Mouse (Mus musculus): ENCODE results near the gene Gm21818. TPM values are rescaled to one million over a fixed set of nuclear protein-coding genes. Genes with fewer than 3 reads are reported as not detected.
"Not testable (repeated sequence)": the region's sequence is repeated elsewhere in the genome, so short reads cannot be mapped to it uniquely, and the experiment has no call there.

Gm21818 gene
- polyA plus RNA-seq (2015; fragmentation: Nextera tagmentation; extraction: Ambion mirVana) = not detected in 2 replicates

GRCm38 (mm10) chr13:120172133-120172532 lies at the start of gene Gm21818:
Gm21818 (plus strand) TSS chr13:120172433.
- not testable (repeated sequence) for H3K27ac ChIP-seq (replicated peaks); H3K4me2 ChIP-seq; H3K9ac ChIP-seq; H3K4me3 ChIP-seq; H3K4me1 ChIP-seq (replicated peaks); ATAC-seq (ENCODE audit: low read depth); H3K36me3 ChIP-seq; H3K27me3 ChIP-seq; H3K9me3 ChIP-seq
- 85% methylated on average over 4 of the region's 4 CpGs for WGBS

GRCm38 (mm10) chr13:120139946-120140345 lies 32.3 kb upstream of the Gm21818 start, which contains the start of gene Gm20767:
Gm20767 (plus strand) TSS chr13:120140246.
- not testable (repeated sequence) for H3K4me3 ChIP-seq; H3K27ac ChIP-seq (replicated peaks); H3K4me1 ChIP-seq (replicated peaks); H3K36me3 ChIP-seq; H3K9ac ChIP-seq; H3K27me3 ChIP-seq; H3K4me2 ChIP-seq; ATAC-seq (ENCODE audit: low read depth); H3K9me3 ChIP-seq
- 89% methylated on average over 1 of the region's 5 CpGs for WGBS

DNA sequence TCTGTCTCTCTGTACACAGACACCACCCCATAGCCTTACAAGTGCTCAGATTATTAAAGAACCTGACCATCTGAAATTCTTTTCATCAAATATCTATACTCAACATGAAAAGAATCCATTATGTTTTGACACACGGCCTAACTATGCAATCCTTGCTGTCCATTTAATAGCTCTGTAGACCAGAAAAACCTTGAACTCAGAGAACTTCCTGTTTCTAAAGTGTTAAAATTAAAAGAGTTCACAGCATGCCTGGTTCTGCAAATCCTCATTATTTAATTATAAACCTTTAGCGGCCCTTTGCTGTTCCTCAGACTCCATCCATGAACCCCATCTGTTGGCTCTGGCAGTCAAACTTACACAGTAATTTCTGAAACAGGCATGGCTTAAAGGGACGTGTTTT lies 29.9 kb upstream of the Gm21818 start:
- H3K4me3 ChIP-seq; H3K36me3 ChIP-seq; H3K9me3 ChIP-seq; H3K27me3 ChIP-seq; ATAC-seq (ENCODE audit: low read depth); H3K9ac ChIP-seq; H3K4me2 ChIP-seq; H3K27ac ChIP-seq (replicated peaks); H3K4me1 ChIP-seq (replicated peaks): not testable (repeated sequence)
- 90% methylated on average over 2 of the region's 3 CpGs for WGBS

- not testable (repeated sequence) for ATAC-seq (ENCODE audit: low read depth)
- 70% methylated on average over 3 of the region's 4 CpGs for WGBS
These were observed 22.4 kb upstream of the Gm21818 start for GRCm38 (mm10) chr13:120149660-120150407.

DNA sequence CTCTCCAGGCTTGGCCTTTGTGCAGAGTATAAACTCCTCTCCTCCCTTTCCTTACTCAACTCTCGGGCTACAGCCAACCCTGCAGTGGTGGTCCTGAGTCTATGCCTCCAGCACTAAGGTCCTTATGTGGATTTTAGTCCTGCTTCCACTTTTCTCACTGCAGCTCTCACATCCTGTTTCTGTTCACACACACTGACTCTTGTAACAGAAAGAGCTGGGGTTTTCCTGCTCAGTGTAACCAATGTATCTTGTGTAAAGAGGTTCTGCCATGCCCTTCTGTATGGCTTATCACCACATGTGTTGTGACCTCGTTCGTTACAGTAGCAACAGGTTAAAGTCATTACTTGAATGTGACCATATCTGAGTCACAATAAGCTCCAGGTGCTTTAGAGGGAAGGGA lies 21.6 kb upstream of the Gm21818 start:
- not testable (repeated sequence) for H3K36me3 ChIP-seq; H3K4me3 ChIP-seq; H3K27ac ChIP-seq (replicated peaks); H3K9me3 ChIP-seq; H3K9ac ChIP-seq; H3K27me3 ChIP-seq; H3K4me1 ChIP-seq (replicated peaks); ATAC-seq (ENCODE audit: low read depth); H3K4me2 ChIP-seq
- WGBS = 64% methylated on average over 3 of the region's 3 CpGs

More at GRCm38 (mm10) chr13:120149660-120150407, 22.4 kb upstream of the Gm21818 start:
- H3K4me1 ChIP-seq (replicated peaks); H3K9me3 ChIP-seq; H3K27me3 ChIP-seq; H3K4me3 ChIP-seq; H3K9ac ChIP-seq; H3K4me2 ChIP-seq; H3K27ac ChIP-seq (replicated peaks); H3K36me3 ChIP-seq: not testable (repeated sequence)

DNA sequence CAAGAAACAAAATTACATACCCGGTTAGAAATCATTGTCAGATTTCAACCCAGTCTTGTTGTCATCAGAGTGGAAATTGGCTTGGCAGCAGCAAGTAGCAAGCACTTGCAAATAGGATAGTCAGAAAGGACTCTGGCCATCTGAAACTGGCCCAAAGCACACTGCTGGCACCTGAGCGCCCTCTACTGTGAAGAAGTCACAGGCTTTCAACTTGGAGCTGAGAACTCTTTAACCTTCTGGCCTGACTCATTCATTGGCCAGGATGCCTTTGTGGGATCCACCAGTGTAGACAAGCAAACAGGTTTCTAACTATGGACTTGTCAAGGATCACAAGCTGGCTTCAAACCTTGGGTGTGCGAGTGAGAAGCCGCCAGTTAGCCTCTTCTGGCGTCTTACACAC lies 3.9 kb upstream of the Gm21818 start:
- not testable (repeated sequence) for H3K9me3 ChIP-seq; ATAC-seq (ENCODE audit: low read depth); H3K27me3 ChIP-seq; H3K9ac ChIP-seq; H3K4me1 ChIP-seq (replicated peaks); H3K27ac ChIP-seq (replicated peaks); H3K4me3 ChIP-seq; H3K36me3 ChIP-seq; H3K4me2 ChIP-seq
- WGBS = 54% methylated on average over 5 of the region's 5 CpGs

DNA sequence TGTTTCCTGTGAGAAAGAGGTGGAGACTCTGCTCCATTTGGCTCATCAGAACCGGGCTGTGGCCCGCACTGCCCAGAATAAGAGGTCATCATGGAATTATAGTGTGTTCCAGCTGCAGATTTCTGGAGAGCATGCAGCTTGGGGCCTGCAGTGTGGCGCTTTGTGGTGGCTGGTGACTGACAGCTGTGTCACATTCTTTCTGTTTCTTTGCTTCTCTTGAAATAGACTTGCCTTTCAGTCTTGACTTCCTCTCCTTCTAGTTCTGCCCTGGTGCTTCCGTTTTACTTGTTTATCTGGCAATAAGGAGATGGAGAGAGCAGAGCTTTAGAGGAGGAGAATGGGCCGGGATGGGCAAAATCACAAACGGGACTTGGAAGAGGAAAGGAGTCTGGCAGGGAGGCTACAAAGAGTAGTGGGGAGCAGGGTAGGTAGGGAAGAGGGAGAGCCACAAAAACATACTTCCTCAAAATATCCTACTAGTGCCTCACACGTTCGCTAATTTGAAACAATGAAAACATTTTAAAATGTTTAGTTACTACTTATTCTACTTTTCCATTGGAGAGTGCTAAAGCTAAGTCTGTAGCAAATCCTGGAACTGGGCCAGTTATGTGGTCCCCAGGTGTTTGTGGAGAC lies 24.1 kb downstream of the Gm21818 start:
- WGBS = 89% methylated on average over 5 of the region's 8 CpGs
- not testable (repeated sequence) for H3K4me1 ChIP-seq (replicated peaks); H3K4me2 ChIP-seq; H3K4me3 ChIP-seq; H3K9me3 ChIP-seq; H3K27me3 ChIP-seq; ATAC-seq (ENCODE audit: low read depth); H3K36me3 ChIP-seq; H3K9ac ChIP-seq; H3K27ac ChIP-seq (replicated peaks)

DNA sequence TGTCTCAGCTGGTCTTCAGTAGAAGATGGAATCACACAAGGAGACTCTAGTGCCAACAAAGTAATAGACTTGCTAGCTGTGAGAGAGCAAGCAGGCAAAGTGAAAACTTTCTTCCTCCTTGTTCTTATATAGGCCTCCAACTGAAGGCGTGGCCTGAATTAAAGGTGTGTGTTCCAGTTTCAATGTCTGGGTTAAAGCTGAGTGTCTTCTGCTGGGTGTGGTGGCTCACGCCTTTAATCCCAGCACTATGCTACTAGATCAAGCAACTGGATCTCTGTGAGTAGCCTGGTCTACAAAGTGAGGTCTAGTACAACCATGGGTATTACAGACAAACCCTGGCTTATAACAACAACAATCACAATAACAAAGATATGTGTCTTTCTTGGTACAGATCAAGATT lies 43.6 kb downstream of the Gm21818 start, which contains the start of gene Gm21762:
Gm21762 (minus strand) TSS at position 101 of the 400 bp plus-strand sequence.
- H3K4me3 ChIP-seq; ATAC-seq (ENCODE audit: low read depth); H3K36me3 ChIP-seq; H3K9ac ChIP-seq; H3K27ac ChIP-seq (replicated peaks); H3K9me3 ChIP-seq; H3K4me2 ChIP-seq; H3K27me3 ChIP-seq; H3K4me1 ChIP-seq (replicated peaks): not testable (repeated sequence)
- no CpG with 5 or more reads among the region's 2 CpGs for WGBS

GRCm38 (mm10) chr13:120220922-120221321 lies 48.7 kb downstream of the Gm21818 start:
- 88% methylated on average over 5 of the region's 5 CpGs for WGBS
- not testable (repeated sequence) for H3K27me3 ChIP-seq; H3K9ac ChIP-seq; H3K9me3 ChIP-seq; H3K4me2 ChIP-seq; ATAC-seq (ENCODE audit: low read depth); H3K4me1 ChIP-seq (replicated peaks); H3K27ac ChIP-seq (replicated peaks); H3K36me3 ChIP-seq; H3K4me3 ChIP-seq

GRCm38 (mm10) chr13:120223012-120223659 lies 50.9 kb downstream of the Gm21818 start:
- H3K9me3 ChIP-seq; H3K9ac ChIP-seq; H3K27me3 ChIP-seq; H3K36me3 ChIP-seq; H3K4me2 ChIP-seq; H3K27ac ChIP-seq (replicated peaks); H3K4me1 ChIP-seq (replicated peaks); ATAC-seq (ENCODE audit: low read depth); H3K4me3 ChIP-seq: not testable (repeated sequence)
- WGBS = 93% methylated on average over 16 of the region's 25 CpGs

Data from neural tube, embryonic 13.5 days (tissue).